Mouse (Mus musculus): ENCODE measurements around the gene Lpcat1.

Gene Lpcat1

GRCm38 (mm10) chr13:73512776-73513673, 46.0 kb downstream of the Lpcat1 start:
- DNase-seq (ENCODE audit: extremely low read depth, insufficient read length, low spot score), result no peak

GRCm38 (mm10) chr13:73516886-73517285, 49.9 kb downstream of the Lpcat1 start:
- DNase-seq (ENCODE audit: extremely low read depth, insufficient read length, low spot score), result no peak

GRCm38 (mm10) chr13:73533716-73534115, 66.7 kb downstream of the Lpcat1 start:
- no peak for DNase-seq (ENCODE audit: extremely low read depth, insufficient read length, low spot score)

GRCm38 (mm10) chr13:73535287-73535686, 68.3 kb downstream of the Lpcat1 start:
- no peak for DNase-seq (ENCODE audit: extremely low read depth, insufficient read length, low spot score)

GRCm38 (mm10) chr13:73536403-73536821, 69.4 kb downstream of the Lpcat1 start, which contains the start of gene Slc6a3:
Gene Slc6a3 (plus strand): TSS chr13:73536747.
- no peak for DNase-seq (ENCODE audit: extremely low read depth, insufficient read length, low spot score)

GRCm38 (mm10) chr13:73536824-73537223, 69.8 kb downstream of the Lpcat1 start:
- DNase-seq (ENCODE audit: extremely low read depth, insufficient read length, low spot score), result no peak

- no peak for DNase-seq (ENCODE audit: extremely low read depth, insufficient read length, low spot score)
Observed at GRCm38 (mm10) chr13:73564201-73564600, 97.2 kb downstream of the Lpcat1 start.
